Mouse (Mus musculus): Measurements from ENCODE around the gene Slc12a7. TPM values are rescaled to one million over a fixed set of nuclear protein-coding genes. Genes with fewer than 3 reads are reported as not detected.

The Slc12a7 gene
- total and polyA plus RNA-seq, 3 experiments = 3.1 to 6.9 TPM; not detected in 1

- Histone ChIP-seq H3K4me1 (ENCODE audit: control insufficient read depth in 1 of 2, insufficient read depth in 2 of 2, low read length in 2 of 2) (no peaks in the 10 kb centered on the region), H3K9me3 (replicated peaks; ENCODE audit: insufficient read depth, low read length) (no peaks in the 10 kb centered on the region), H3K9ac (ENCODE audit: control insufficient read depth, low read depth, low read length, poor library complexity, severe bottlenecking) (no peak overlapping the region), H3K27ac (ENCODE audit: control insufficient read depth, low read depth, low read length) (no peak overlapping the region), H3K27me3 (ENCODE audit: control insufficient read depth in 1 of 2, insufficient read depth in 2 of 2, low read length in 2 of 2) (peaks cover 0 to 3% of the 10 kb centered on the region in 2 experiments; a peak in 3 of 4 replicates), H3K79me2 (ENCODE audit: control insufficient read depth, insufficient read depth, low read length, poor library complexity) (no peaks in the 10 kb centered on the region), H3K36me3 (ENCODE audit: control insufficient read depth in 1 of 2, insufficient read depth in 2 of 2, low read length in 2 of 2) (no peaks in the 10 kb centered on the region), H3K4me3 (ENCODE audit: control insufficient read depth in 1 of 2, insufficient read depth in 1 of 2, low read depth in 2 of 2, low read length in 2 of 2) (no peak overlapping the region)
- no peak for DNase-seq (ENCODE audit: low read depth, low spot score)
- TF ChIP-seq GABPA (IDR thresholded peaks at IDR 0.05; ENCODE audit: low read depth, low read length) (no peak), MXI1 (IDR thresholded peaks at IDR 0.05; ENCODE audit: low read depth, low read length) (no peak), NRF1 (IDR thresholded peaks at IDR 0.05; ENCODE audit: insufficient read depth, low read depth, low read length, poor library complexity, severe bottlenecking) (no peak), MAZ (IDR thresholded peaks at IDR 0.05; ENCODE audit: low read depth, low read length) (no peak), MAFK (IDR thresholded peaks at IDR 0.05; ENCODE audit: borderline replicate concordance, low read depth, low read length) (no peak), USF1 (IDR thresholded peaks at IDR 0.05; ENCODE audit: low read depth, low read length) (no peak), POLR2AphosphoS5 (IDR thresholded peaks at IDR 0.05; ENCODE audit: borderline replicate concordance, low read depth, low read length) (no peak), CHD1 (IDR thresholded peaks at IDR 0.05; ENCODE audit: low read depth, low read length) (no peak), ETS1 (IDR thresholded peaks at IDR 0.05; ENCODE audit: low read depth, low read length) (no peak), GATA1 (IDR thresholded peaks at IDR 0.05; ENCODE audit: low read depth, low read length) (no peak), EP300 (IDR thresholded peaks at IDR 0.05; ENCODE audit: low read depth in 1 of 2, low read length in 2 of 2) (no peak), TCF12 (IDR thresholded peaks at IDR 0.05; ENCODE audit: low read depth, low read length) (no peak), UBTF (IDR thresholded peaks at IDR 0.05; ENCODE audit: borderline replicate concordance, insufficient read depth, low read depth, low read length) (no peak), RAD21 (IDR thresholded peaks at IDR 0.05; ENCODE audit: low read depth, low read length) (no peak), ELF1 (IDR thresholded peaks at IDR 0.05; ENCODE audit: low read depth, low read length) (no peak), BHLHE40 (IDR thresholded peaks at IDR 0.05; ENCODE audit: borderline replicate concordance, low read depth, low read length) (no peak)
Measured at GRCm38 (mm10) chr13:73757362-73757761, 24.5 kb downstream of the Slc12a7 start.

- H3K27ac ChIP-seq (ENCODE audit: control insufficient read depth, low read depth, low read length) = no peak overlapping the region
- no peak for DNase-seq (ENCODE audit: low read depth, low spot score)
- H3K27me3 ChIP-seq (ENCODE audit: control insufficient read depth in 1 of 2, insufficient read depth in 2 of 2, low read length in 2 of 2) = no peaks in the 10 kb centered on the region; a peak in 2 of 4 replicates
- TF ChIP-seq GATA1 (IDR thresholded peaks at IDR 0.05; ENCODE audit: low read depth, low read length) (no peak), CHD2 (IDR thresholded peaks at IDR 0.05; ENCODE audit: low read length) (no peak), POLR2A (IDR thresholded peaks at IDR 0.05; ENCODE audit: control insufficient read depth in 1 of 2, insufficient read depth in 1 of 2, low read depth in 1 of 2, low read length in 2 of 2, poor library complexity in 1 of 2) (no peak), USF1 (IDR thresholded peaks at IDR 0.05; ENCODE audit: low read depth, low read length) (no peak), TCF12 (IDR thresholded peaks at IDR 0.05; ENCODE audit: low read depth, low read length) (no peak), BHLHE40 (IDR thresholded peaks at IDR 0.05; ENCODE audit: borderline replicate concordance, low read depth, low read length) (no peak), ZKSCAN1 (IDR thresholded peaks at IDR 0.05; ENCODE audit: low read depth, low read length) (no peak), EP300 (IDR thresholded peaks at IDR 0.05; ENCODE audit: low read depth in 1 of 2, low read length in 2 of 2) (no peak), MAX (IDR thresholded peaks at IDR 0.05; ENCODE audit: low read length) (no peak)
- no peak overlapping the region for H3K4me3 ChIP-seq (ENCODE audit: control insufficient read depth in 1 of 2, insufficient read depth in 1 of 2, low read depth in 2 of 2, low read length in 2 of 2)
- no peaks in the 10 kb centered on the region for H3K36me3 ChIP-seq (ENCODE audit: control insufficient read depth in 1 of 2, insufficient read depth in 2 of 2, low read length in 2 of 2)
- no peak overlapping the region for H3K9ac ChIP-seq (ENCODE audit: control insufficient read depth, low read depth, low read length, poor library complexity, severe bottlenecking)
- H3K9me3 ChIP-seq (replicated peaks; ENCODE audit: insufficient read depth, low read length) = no peaks in the 10 kb centered on the region
- no peaks in the 10 kb centered on the region; the same call in 1 of the 2 replicates for H3K79me2 ChIP-seq (ENCODE audit: control insufficient read depth, insufficient read depth, low read length, poor library complexity)
- peaks cover 0 to 6% of the 10 kb centered on the region in 2 experiments; a peak in 3 of 4 replicates for H3K4me1 ChIP-seq (ENCODE audit: control insufficient read depth in 1 of 2, insufficient read depth in 2 of 2, low read length in 2 of 2)
Measured at GRCm38 (mm10) chr13:73759596-73759995, 26.7 kb downstream of the Slc12a7 start.

All from MEL (cell line).